Mouse (Mus musculus) E14TG2a.4 (cell line): ENCODE measurements around the gene Tmem59.

Experiments
- CTCF ChIP-seq: conservative IDR thresholded peaks from 2 replicates; pipeline ENCODE4 v1.5.1; 2014; ENCODE audit warnings: low read length
- NANOG ChIP-seq: IDR thresholded peaks from 2 replicates; pipeline ENCODE4 v1.6.1; 2014; ENCODE audit warnings: borderline replicate concordance, low read length, mixed read lengths

GRCm38 (mm10) chr4:107179561-107179960 lies 1.4 kb downstream of the Tmem59 start:
- TF ChIP-seq CTCF (no peak), NANOG (no peak)
